Mouse (Mus musculus): ENCODE measurements around the gene Rbm20. TPM values are rescaled to one million over a fixed set of nuclear protein-coding genes. Genes with fewer than 3 reads are reported as not detected.

The Rbm20 gene
- total and polyA plus RNA-seq, 3 experiments, result 0.05 to 0.56 (median 0.08) TPM

DNA sequence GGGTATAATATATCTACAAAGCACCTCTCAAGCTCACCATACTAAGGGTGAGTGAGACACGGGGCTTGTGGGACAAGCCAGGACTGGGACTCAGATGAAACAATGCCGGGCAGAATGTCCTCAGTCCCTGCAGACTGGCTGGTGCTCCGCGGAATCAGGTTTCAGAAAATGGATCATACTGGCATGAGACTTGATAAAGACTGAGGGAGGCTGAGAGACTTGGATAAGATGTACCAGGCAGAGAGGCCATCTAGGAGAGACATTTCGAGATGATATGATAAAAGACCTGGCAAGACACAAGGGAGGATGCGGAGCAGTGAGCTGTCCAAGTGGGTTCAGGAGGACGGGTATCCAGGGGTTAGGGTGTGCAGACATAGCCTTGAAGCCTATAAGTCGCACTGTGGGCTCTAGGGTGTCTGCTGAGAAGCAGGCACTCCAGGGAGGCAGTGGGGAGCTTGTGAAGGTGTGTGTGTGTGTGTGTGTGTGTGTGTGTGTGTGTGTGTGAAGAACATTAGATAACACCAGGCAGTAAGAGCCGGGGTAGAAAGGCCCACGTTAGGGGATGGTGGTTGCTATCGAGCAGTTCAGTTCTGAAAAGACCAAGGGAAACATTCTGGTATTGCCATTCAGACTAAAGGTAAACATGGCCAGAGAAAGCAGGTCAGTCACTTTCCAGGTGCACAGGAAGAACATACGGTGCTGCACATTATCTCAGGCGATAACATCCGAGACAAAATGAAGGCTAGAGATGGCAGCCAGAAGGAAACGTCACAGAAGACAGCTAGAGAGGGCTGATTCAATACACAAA, 225.0 kb downstream of the Rbm20 start:
- Histone ChIP-seq H3K9me3 (replicated peaks; ENCODE audit: low read length) (no peaks in the 10 kb centered on the region), H3K27ac (ENCODE audit: insufficient read depth, low read depth) (no peak overlapping the region), H3K4me2 (ENCODE audit: insufficient read depth, low read depth, poor library complexity, severe bottlenecking) (peak overlapping the region; percentile 78), H3K9ac (ENCODE audit: insufficient read depth, low read depth) (peak overlapping the region; percentile 89), H3K4me3 (replicated peaks in 1 of 3; ENCODE audit: low read depth in 2 of 3, low read length in 2 of 3, poor library complexity in 1 of 3) (peak overlapping the region in 2 of 3 experiments; percentile 32 to 93), H3K79me2 (replicated peaks; ENCODE audit: control insufficient read depth, extremely low read depth, insufficient read depth, poor library complexity, severe bottlenecking) (peaks cover 18% of the 10 kb centered on the region; the same call in 1 of the 2 replicates), H3K4me1 (ENCODE audit: control insufficient read depth in 1 of 2, insufficient read depth in 2 of 2) (peaks cover 24 to 66% of the 10 kb centered on the region in 2 experiments), H3K36me3 (replicated peaks in 1 of 2; ENCODE audit: control insufficient read depth in 1 of 2, insufficient read depth in 1 of 2, low read length in 1 of 2) (peaks cover 5% of the 10 kb centered on the region in 2 experiments), H3K27me3 (replicated peaks) (no peaks in the 10 kb centered on the region)
- no peak for DNase-seq (ENCODE audit: extremely low read depth)
- in situ Hi-C loops (cut with MboI; ENCODE audit: low pct_ligation_motif_present, low pct_unique_long_range_greater_than_20kb, low sequenced_read_pairs), result no loop called here
- no peak for TF ChIP-seq MXI1 (IDR thresholded peaks at IDR 0.05; ENCODE audit: low read depth, low read length)
- no peak for TF ChIP-seq SIN3A (IDR thresholded peaks at IDR 0.05; ENCODE audit: low read length)
- no peak for TF ChIP-seq CTCF (conservative IDR thresholded peaks at IDR 0.05 in 1 of 2, IDR thresholded peaks at IDR 0.05 in 1 of 2; ENCODE audit: low read depth in 2 of 2, low read length in 2 of 2)
- no peak for TF ChIP-seq USF2 (conservative IDR thresholded peaks at IDR 0.05; ENCODE audit: low read depth, low read length)
- TF ChIP-seq ETS1 (conservative IDR thresholded peaks at IDR 0.05; ENCODE audit: low read depth, low read length), result peak; percentile 2; the same call in 1 of the 2 replicates
- TF ChIP-seq MYC (IDR thresholded peaks at IDR 0.05; ENCODE audit: low read depth, low read length), result no peak
- TF ChIP-seq ZC3H11A (IDR thresholded peaks at IDR 0.05; ENCODE audit: low read depth, low read length), result no peak
- TF ChIP-seq POLR2AphosphoS2 (IDR thresholded peaks at IDR 0.05; ENCODE audit: low read depth, low read length), result no peak
- TF ChIP-seq RCOR1 (conservative IDR thresholded peaks at IDR 0.05; ENCODE audit: low read depth, low read length), result no peak
- dilution Hi-C loops (cut with MboI; ENCODE audit: extremely low pct_ligation_motif_present, extremely low pct_unique_long_range_greater_than_20kb, low sequenced_read_pairs), result no loop called here

DNA sequence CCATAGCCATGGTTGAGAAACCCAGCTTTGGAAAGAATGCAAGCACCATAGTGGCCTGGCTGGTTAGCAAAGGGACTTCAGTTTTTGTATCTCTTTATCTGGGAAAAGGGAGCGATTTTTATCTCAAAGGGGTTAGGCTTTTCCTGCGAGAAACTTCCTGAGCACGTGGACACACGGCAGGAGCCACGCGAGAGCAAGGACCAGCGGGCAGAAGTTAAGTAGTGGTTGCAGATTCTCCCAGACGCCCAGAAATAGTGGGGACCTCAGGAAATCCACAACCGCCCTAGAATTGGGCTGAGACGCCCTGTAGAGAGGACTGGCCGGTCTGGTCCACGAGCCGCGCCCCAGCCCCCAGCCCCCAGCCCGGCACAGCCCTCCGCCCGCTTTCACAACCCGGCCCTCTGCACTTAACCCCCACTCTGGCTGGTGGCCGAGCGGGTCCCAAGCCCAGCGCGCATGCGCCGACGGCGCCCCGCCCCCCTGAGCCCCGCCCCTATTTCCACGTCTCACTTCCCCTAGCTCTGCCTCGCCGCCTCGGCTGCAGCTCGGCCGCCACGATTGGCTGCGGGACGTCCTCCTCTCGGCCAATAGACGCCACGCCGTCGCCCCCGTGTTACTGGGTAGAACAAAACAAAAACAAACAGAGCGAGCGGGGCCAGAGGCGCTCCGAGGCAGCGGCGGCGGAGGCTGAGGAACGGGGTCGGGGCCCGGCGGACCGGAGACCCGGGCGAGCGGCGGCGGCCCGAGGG, 225.8 kb downstream of the Rbm20 start:
- Histone ChIP-seq H3K36me3 (replicated peaks in 1 of 2; ENCODE audit: control insufficient read depth in 1 of 2, insufficient read depth in 1 of 2, low read length in 1 of 2) (peaks cover 5% of the 10 kb centered on the region in 2 experiments), H3K79me2 (replicated peaks; ENCODE audit: control insufficient read depth, extremely low read depth, insufficient read depth, poor library complexity, severe bottlenecking) (peaks cover 18% of the 10 kb centered on the region; the same call in 1 of the 2 replicates), H3K4me1 (ENCODE audit: control insufficient read depth in 1 of 2, insufficient read depth in 2 of 2) (peaks cover 21 to 69% of the 10 kb centered on the region in 2 experiments), H3K27me3 (replicated peaks) (no peaks in the 10 kb centered on the region), H3K27ac (ENCODE audit: insufficient read depth, low read depth) (peak overlapping the region; percentile 75), H3K9ac (ENCODE audit: insufficient read depth, low read depth) (peak overlapping the region; percentile 89), H3K4me3 (replicated peaks in 1 of 3; ENCODE audit: low read depth in 2 of 3, low read length in 2 of 3, poor library complexity in 1 of 3) (peak overlapping the region; percentile 52 to 97 (median 93)), H3K9me3 (replicated peaks; ENCODE audit: low read length) (no peaks in the 10 kb centered on the region), H3K4me2 (ENCODE audit: insufficient read depth, low read depth, poor library complexity, severe bottlenecking) (peak overlapping the region; percentile 78)
- dilution Hi-C loops (cut with MboI; ENCODE audit: extremely low pct_ligation_motif_present, extremely low pct_unique_long_range_greater_than_20kb, low sequenced_read_pairs) (no loop called here), in situ Hi-C loops (cut with MboI; ENCODE audit: low pct_ligation_motif_present, low pct_unique_long_range_greater_than_20kb, low sequenced_read_pairs) (no loop called here)
- peak; percentile 96 for DNase-seq (ENCODE audit: extremely low read depth)
- TF ChIP-seq UBTF (IDR thresholded peaks at IDR 0.05; ENCODE audit: low read depth, low read length) (0 out of 2 replicates have a peak, but pooled peaks have one; percentile 33), MXI1 (IDR thresholded peaks at IDR 0.05; ENCODE audit: low read depth, low read length) (peak; percentile 76), USF2 (conservative IDR thresholded peaks at IDR 0.05; ENCODE audit: low read depth, low read length) (no peak), TCF12 (IDR thresholded peaks at IDR 0.05; ENCODE audit: low read depth, low read length) (peak; percentile 61; the same call in 1 of the 2 replicates), BHLHE40 (IDR thresholded peaks at IDR 0.05; ENCODE audit: low read depth, low read length) (peak; percentile 44; the same call in 1 of the 2 replicates), MYC (IDR thresholded peaks at IDR 0.05; ENCODE audit: low read depth, low read length) (peak; percentile 91), POLR2A (IDR thresholded peaks at IDR 0.05; ENCODE audit: low read depth, low read length) (peak; percentile 80; the same call in 1 of the 2 replicates), MAFK (IDR thresholded peaks at IDR 0.05; ENCODE audit: insufficient replicate concordance, low read length) (no peak), ELF1 (IDR thresholded peaks at IDR 0.05; ENCODE audit: low read depth, low read length) (peak; percentile 52; the same call in 1 of the 2 replicates), NRF1 (IDR thresholded peaks at IDR 0.05; ENCODE audit: low read depth, low read length) (peak; percentile 85), NELFE (IDR thresholded peaks at IDR 0.05; ENCODE audit: low read depth, low read length) (peak; percentile 36; the same call in 1 of the 2 replicates), CHD1 (IDR thresholded peaks at IDR 0.05; ENCODE audit: low read depth, low read length) (no peak), MAZ (IDR thresholded peaks at IDR 0.05; ENCODE audit: low read depth, low read length) (0 out of 2 replicates have a peak, but pooled peaks have one; percentile 62), SIN3A (IDR thresholded peaks at IDR 0.05; ENCODE audit: low read length) (peak; percentile 86), USF1 (IDR thresholded peaks at IDR 0.05; ENCODE audit: low read depth, low read length) (peak; percentile 14; the same call in 1 of the 2 replicates), TBP (conservative IDR thresholded peaks at IDR 0.05; ENCODE audit: low read depth, low read length) (0 out of 2 replicates have a peak, but pooled peaks have one; percentile 17), MAX (IDR thresholded peaks at IDR 0.05; ENCODE audit: low read length) (peak; percentile 85), CHD2 (IDR thresholded peaks at IDR 0.05; ENCODE audit: low read length) (peak; percentile 34; the same call in 1 of the 2 replicates), ZMIZ1 (IDR thresholded peaks at IDR 0.05; ENCODE audit: low read depth, low read length) (peak; percentile 60; the same call in 1 of the 2 replicates), ETS1 (conservative IDR thresholded peaks at IDR 0.05; ENCODE audit: low read depth, low read length) (no peak), IRF4 (IDR thresholded peaks at IDR 0.05; ENCODE audit: low read depth, low read length) (0 out of 2 replicates have a peak, but pooled peaks have one; percentile 8), HCFC1 (IDR thresholded peaks at IDR 0.05; ENCODE audit: low read depth, low read length) (peak; percentile 54), PAX5 (IDR thresholded peaks at IDR 0.05; ENCODE audit: low read length) (no peak), GABPA (IDR thresholded peaks at IDR 0.05; ENCODE audit: insufficient replicate concordance, low read depth, low read length) (no peak)

Data from CH12.LX (cell line).